Mouse (Mus musculus): ENCODE measurements around the gene Pacsin3. TPM values are rescaled to one million over a fixed set of nuclear protein-coding genes. Genes with fewer than 3 reads are reported as not detected.

Gene Pacsin3
- polyA plus RNA-seq, 1 experiment from 2014 or later = 7.3 TPM

DNA sequence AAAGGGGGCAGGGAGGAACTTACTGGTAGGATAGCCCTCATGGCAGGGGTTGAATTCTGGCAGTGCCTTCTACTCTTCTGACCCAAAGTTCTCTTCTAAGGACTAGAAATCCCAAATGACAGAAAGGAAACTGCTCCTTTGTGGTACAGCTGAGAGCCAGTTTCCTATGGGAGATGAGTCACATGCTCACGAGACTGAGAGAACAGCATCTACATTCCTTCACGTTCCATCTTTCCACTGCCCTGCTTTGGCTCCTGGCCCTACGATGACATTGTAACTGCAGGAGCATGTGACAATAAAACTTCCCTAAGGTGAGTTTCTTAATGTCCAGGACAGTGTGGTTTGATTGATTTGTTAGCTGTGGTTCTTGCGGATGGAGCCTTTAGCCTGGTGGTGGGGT, 7.4 kb upstream of the Pacsin3 start:
- Histone ChIP-seq H3K9me3 (ENCODE audit: control insufficient read depth) (no peaks in the 10 kb centered on the region), H3K27me3 (replicated peaks; ENCODE audit: control insufficient read depth, insufficient read depth, low read length) (no peaks in the 10 kb centered on the region), H3K4me1 (replicated peaks; ENCODE audit: control insufficient read depth, insufficient read depth, low read length) (no peaks in the 10 kb centered on the region), H3K36me3 (ENCODE audit: control insufficient read depth, insufficient read depth) (no peaks in the 10 kb centered on the region), H3K4me2 (replicated peaks; ENCODE audit: low read depth) (no peak overlapping the region), H3K4me3 (ENCODE audit: low read depth, low read length) (no peak overlapping the region), H3K9ac (ENCODE audit: low read depth, low read length) (no peak overlapping the region), H3K27ac (ENCODE audit: low read depth, low read length) (no peak overlapping the region)
- 78% methylated on average over 4 of the region's 4 CpGs for WGBS
- no peak for TF ChIP-seq CTCF (IDR thresholded peaks at IDR 0.05; ENCODE audit: low read depth)
- no peak for ATAC-seq

- no peak overlapping the region for H3K9ac ChIP-seq (ENCODE audit: low read depth, low read length)
- no peak overlapping the region for H3K4me2 ChIP-seq (replicated peaks; ENCODE audit: low read depth)
- TF ChIP-seq CTCF (IDR thresholded peaks at IDR 0.05; ENCODE audit: low read depth) = no peak
- ATAC-seq = no peak
- 64% methylated on average over 4 of the region's 4 CpGs for WGBS
- H3K4me1 ChIP-seq (replicated peaks; ENCODE audit: control insufficient read depth, insufficient read depth, low read length) = no peaks in the 10 kb centered on the region; the same call in 1 of the 2 replicates
- no peaks in the 10 kb centered on the region for H3K9me3 ChIP-seq (ENCODE audit: control insufficient read depth)
- H3K27ac ChIP-seq (ENCODE audit: low read depth, low read length) = no peak overlapping the region
- H3K4me3 ChIP-seq (ENCODE audit: low read depth, low read length) = no peak overlapping the region
- H3K36me3 ChIP-seq (ENCODE audit: control insufficient read depth, insufficient read depth) = no peaks in the 10 kb centered on the region
- H3K27me3 ChIP-seq (replicated peaks; ENCODE audit: control insufficient read depth, insufficient read depth, low read length) = peaks cover 4% of the 10 kb centered on the region
Measured at GRCm38 (mm10) chr2:91252001-91252400, 3.8 kb upstream of the Pacsin3 start.

DNA sequence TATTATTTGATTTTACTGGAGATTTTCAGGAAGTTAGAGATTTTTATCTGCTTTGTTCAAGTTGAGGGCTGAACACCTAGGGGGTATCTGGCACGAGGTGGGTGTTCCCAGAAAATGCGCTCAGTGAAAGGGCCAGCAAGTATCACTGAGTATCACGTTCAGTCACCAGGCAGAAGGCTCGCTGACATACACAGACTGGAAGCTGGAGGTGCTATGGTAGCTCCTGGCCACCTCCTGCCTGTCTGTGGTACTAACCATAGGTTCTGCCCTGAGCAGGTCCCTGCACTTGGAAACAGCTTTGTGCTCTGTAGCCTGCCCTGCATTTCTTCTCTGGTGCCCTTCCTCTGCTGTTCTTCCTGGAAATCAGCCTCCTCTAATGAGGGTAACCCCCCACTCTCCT, 3.2 kb upstream of the Pacsin3 start:
- Histone ChIP-seq H3K4me3 (ENCODE audit: low read depth, low read length) (no peak overlapping the region), H3K27me3 (replicated peaks; ENCODE audit: control insufficient read depth, insufficient read depth, low read length) (peaks cover 4% of the 10 kb centered on the region), H3K36me3 (ENCODE audit: control insufficient read depth, insufficient read depth) (no peaks in the 10 kb centered on the region), H3K4me1 (replicated peaks; ENCODE audit: control insufficient read depth, insufficient read depth, low read length) (peaks cover 2% of the 10 kb centered on the region; the same call in 1 of the 2 replicates), H3K27ac (ENCODE audit: low read depth, low read length) (no peak overlapping the region), H3K9ac (ENCODE audit: low read depth, low read length) (no peak overlapping the region), H3K9me3 (ENCODE audit: control insufficient read depth) (no peaks in the 10 kb centered on the region), H3K4me2 (replicated peaks; ENCODE audit: low read depth) (no peak overlapping the region)
- TF ChIP-seq CTCF (IDR thresholded peaks at IDR 0.05; ENCODE audit: low read depth) = no peak
- no peak for ATAC-seq
- WGBS = 53% methylated on average over 4 of the region's 4 CpGs

DNA sequence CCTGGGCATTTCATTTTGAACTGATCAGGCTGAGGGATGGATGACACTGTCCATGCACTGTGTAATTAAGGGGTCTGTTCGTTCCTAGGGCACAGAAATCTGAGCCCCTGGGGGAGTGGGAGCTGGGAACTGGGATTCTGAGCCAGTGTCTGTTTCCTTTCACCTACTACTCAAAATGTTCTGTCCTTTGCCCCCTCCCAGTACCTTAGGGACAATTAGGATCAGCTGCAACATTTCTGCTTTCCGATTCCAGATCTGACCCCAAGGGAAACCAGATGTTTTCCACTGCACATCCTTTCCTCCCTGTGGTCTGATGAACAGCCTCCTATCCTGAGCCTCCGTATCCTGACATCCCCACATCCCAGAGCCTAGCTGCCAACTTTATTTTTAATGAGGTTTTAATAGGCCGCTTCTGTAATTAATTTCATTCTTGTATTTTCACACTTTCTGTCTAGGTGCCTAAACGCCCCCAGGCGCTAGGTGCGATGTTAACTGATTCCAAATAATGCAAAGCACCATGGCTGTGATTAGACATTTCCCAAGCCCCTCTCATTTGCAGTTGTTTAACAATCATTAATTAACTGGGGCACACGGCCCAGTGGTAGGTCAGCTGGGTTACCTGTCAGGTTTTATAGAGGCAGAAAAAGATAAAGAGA, 901 bp upstream of the Pacsin3 start:
- WGBS = 52% methylated on average over 8 of the region's 8 CpGs
- ATAC-seq = no peak

GRCm38 (mm10) chr2:91256256-91257125, 737 bp downstream of the Pacsin3 start:
- Histone ChIP-seq H3K9ac (ENCODE audit: low read depth, low read length) (peak overlapping the region; percentile 8), H3K9me3 (ENCODE audit: control insufficient read depth) (no peaks in the 10 kb centered on the region), H3K27ac (ENCODE audit: low read depth, low read length) (no peak overlapping the region), H3K4me3 (ENCODE audit: low read depth, low read length) (peak overlapping the region; percentile 46), H3K4me1 (replicated peaks; ENCODE audit: control insufficient read depth, insufficient read depth, low read length) (peaks cover 5% of the 10 kb centered on the region; the same call in 1 of the 2 replicates), H3K27me3 (replicated peaks; ENCODE audit: control insufficient read depth, insufficient read depth, low read length) (peaks cover 4% of the 10 kb centered on the region), H3K36me3 (ENCODE audit: control insufficient read depth, insufficient read depth) (no peaks in the 10 kb centered on the region), H3K4me2 (replicated peaks; ENCODE audit: low read depth) (peak overlapping the region; percentile 78)
- ATAC-seq = peak; percentile 50
- under 1% methylated on average over 51 of the region's 52 CpGs for WGBS
- TF ChIP-seq CTCF (IDR thresholded peaks at IDR 0.05; ENCODE audit: low read depth) = no peak

More for the DNA sequence above, 901 bp upstream of the Pacsin3 start:
- Histone ChIP-seq H3K9ac (ENCODE audit: low read depth, low read length) (no peak overlapping the region), H3K4me1 (replicated peaks; ENCODE audit: control insufficient read depth, insufficient read depth, low read length) (peaks cover 5% of the 10 kb centered on the region; the same call in 1 of the 2 replicates), H3K4me2 (replicated peaks; ENCODE audit: low read depth) (no peak overlapping the region), H3K27ac (ENCODE audit: low read depth, low read length) (no peak overlapping the region), H3K36me3 (ENCODE audit: control insufficient read depth, insufficient read depth) (no peaks in the 10 kb centered on the region), H3K27me3 (replicated peaks; ENCODE audit: control insufficient read depth, insufficient read depth, low read length) (peaks cover 4% of the 10 kb centered on the region), H3K4me3 (ENCODE audit: low read depth, low read length) (no peak overlapping the region), H3K9me3 (ENCODE audit: control insufficient read depth) (no peaks in the 10 kb centered on the region)
- TF ChIP-seq CTCF (IDR thresholded peaks at IDR 0.05; ENCODE audit: low read depth) = no peak
